Mouse (Mus musculus) megakaryocyte, adult 5-6 weeks (primary cell): ENCODE data around the gene Zfp553. TPM values are rescaled to one million over a fixed set of nuclear protein-coding genes. Genes with fewer than 3 reads are reported as not detected.

Source experiments
- ATAC-seq: 2 replicates; pipeline ENCODE4 v1.8.0; 2016; ENCODE audit warnings: mild to moderate bottlenecking, inconsistent platforms; ENCODE audit not compliant: poor library complexity, severe bottlenecking
- total RNA-seq, 2 experiments: library from RNA; stranded (forward) in 1 of 2; stranded (reverse) in 1 of 2; fragments of 153-499, 151-499 nt in 1 of 2; fragments of 221-1000, 200-1000 nt in 1 of 2; gene quantifications; 2 replicates each; pipeline versions ENCODE4 v1.2.3 to v1.2.4; 2015 to 2017

The Zfp553 gene
- total RNA-seq (2015) (2.9 and 3.1 TPM in 2 replicates), total RNA-seq (2017) (5.9 and 9.7 TPM in 2 replicates)

GRCm38 (mm10) chr7:127232622-127233367 is at the start of gene Zfp553, which contains the start of gene Sept1:
Gene Zfp553 (plus strand): TSS chr7:127233061.
Gene Sept1 (minus strand): TSS chr7:127233130.
- ATAC-seq, result peak; percentile 90

- no peak for ATAC-seq
Observed at GRCm38 (mm10) chr7:127183345-127183744, 49.5 kb upstream of the Zfp553 start.

GRCm38 (mm10) chr7:127183828-127184227 is 49.0 kb upstream of the Zfp553 start:
- peak; percentile 63 for ATAC-seq

GRCm38 (mm10) chr7:127184720-127185119 is 48.1 kb upstream of the Zfp553 start:
- ATAC-seq, result no peak

GRCm38 (mm10) chr7:127185601-127186000 is 47.3 kb upstream of the Zfp553 start:
- ATAC-seq, result peak; percentile 54

- no peak for ATAC-seq
Observed at GRCm38 (mm10) chr7:127187351-127187750, 45.5 kb upstream of the Zfp553 start.

- no peak for ATAC-seq
Observed at GRCm38 (mm10) chr7:127188305-127189276, 44.3 kb upstream of the Zfp553 start.

GRCm38 (mm10) chr7:127190672-127191071 is 42.2 kb upstream of the Zfp553 start:
- ATAC-seq, result no peak

- no peak for ATAC-seq
Observed at GRCm38 (mm10) chr7:127192989-127193388, 39.9 kb upstream of the Zfp553 start.

GRCm38 (mm10) chr7:127194011-127194632 is 38.7 kb upstream of the Zfp553 start:
- no peak for ATAC-seq

GRCm38 (mm10) chr7:127194633-127195029 is 38.2 kb upstream of the Zfp553 start:
- no peak for ATAC-seq

GRCm38 (mm10) chr7:127195544-127196295 is 37.1 kb upstream of the Zfp553 start, which contains the start of gene Cd2bp2:
Gene Cd2bp2 (minus strand): TSS chr7:127196050.
- peak; percentile 92 for ATAC-seq

- ATAC-seq, result no peak
Observed at GRCm38 (mm10) chr7:127196484-127196883, 36.4 kb upstream of the Zfp553 start.

GRCm38 (mm10) chr7:127206606-127207005 is 26.3 kb upstream of the Zfp553 start:
- peak; percentile 14; the same call in 1 of the 2 replicates for ATAC-seq

GRCm38 (mm10) chr7:127207374-127208294 is 25.2 kb upstream of the Zfp553 start:
- no peak for ATAC-seq

- ATAC-seq, result no peak
Observed at GRCm38 (mm10) chr7:127208295-127208552, 24.6 kb upstream of the Zfp553 start, which contains the start of gene Tbc1d10b. Gene Tbc1d10b (minus strand): TSS chr7:127208468.

GRCm38 (mm10) chr7:127208553-127209438 is 24.1 kb upstream of the Zfp553 start, which contains the start of gene Mylpf:
Gene Mylpf (plus strand): TSS chr7:127208890.
- ATAC-seq, result peak; percentile 77

GRCm38 (mm10) chr7:127209851-127210250 is 23.0 kb upstream of the Zfp553 start:
- ATAC-seq, result no peak
